Mouse (Mus musculus) megakaryocyte, embryonic 14.5 days (primary cell): ENCODE measurements around the gene Krt4.

Experiments
- FLI1 ChIP-seq: IDR thresholded peaks from 2 replicates; pipeline ENCODE4 v1.6.1; 2012; ENCODE audit warnings: low read length, inconsistent platforms, mixed read lengths
- GATA1 ChIP-seq: IDR thresholded peaks from 3 replicates; pipeline ENCODE4 v1.6.1; 2012; ENCODE audit warnings: mixed read lengths, low read length, inconsistent platforms, borderline replicate concordance

DNA sequence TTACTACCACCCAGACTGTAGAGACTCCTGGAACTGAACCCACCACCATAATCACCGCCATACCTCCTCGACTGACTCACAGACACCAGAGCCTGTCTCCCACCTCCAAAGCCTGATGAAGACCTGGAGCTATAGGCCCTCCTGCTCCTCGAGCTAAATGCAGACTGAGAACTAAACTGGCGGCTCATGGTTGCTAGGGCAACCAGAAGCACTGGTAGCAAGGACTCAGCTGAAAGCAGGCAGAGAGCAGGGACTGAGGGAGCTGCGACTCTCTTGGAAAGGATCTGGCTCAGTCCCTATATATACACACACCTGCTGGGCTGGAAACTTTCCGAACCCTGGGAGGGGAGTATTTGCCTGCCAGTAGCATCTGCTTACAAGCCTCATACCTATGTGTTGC lies 55.1 kb downstream of the Krt4 start, which contains the start of gene Krt77:
- TF ChIP-seq GATA1 (no peak), FLI1 (no peak)
